Mouse (Mus musculus) testis, adult 2 months (tissue): Measurements from ENCODE around the gene Rtn1.

ENCODE experiments used
- CTCF ChIP-seq: fragments of 200-500 bp; IDR thresholded peaks from 2 replicates; pipeline ENCODE4 v1.5.1; 2012; ENCODE audit warnings: low read depth, mild to moderate bottlenecking, inconsistent platforms, low read length, moderate library complexity; ENCODE audit not compliant: control insufficient read depth, insufficient read depth, insufficient replicate concordance
- POLR2A ChIP-seq: fragments of 200-500 bp; IDR thresholded peaks from 2 replicates; pipeline ENCODE4 v1.6.1; 2012; ENCODE audit warnings: low read depth, mild to moderate bottlenecking, inconsistent platforms, low read length, moderate library complexity; ENCODE audit not compliant: control insufficient read depth

DNA sequence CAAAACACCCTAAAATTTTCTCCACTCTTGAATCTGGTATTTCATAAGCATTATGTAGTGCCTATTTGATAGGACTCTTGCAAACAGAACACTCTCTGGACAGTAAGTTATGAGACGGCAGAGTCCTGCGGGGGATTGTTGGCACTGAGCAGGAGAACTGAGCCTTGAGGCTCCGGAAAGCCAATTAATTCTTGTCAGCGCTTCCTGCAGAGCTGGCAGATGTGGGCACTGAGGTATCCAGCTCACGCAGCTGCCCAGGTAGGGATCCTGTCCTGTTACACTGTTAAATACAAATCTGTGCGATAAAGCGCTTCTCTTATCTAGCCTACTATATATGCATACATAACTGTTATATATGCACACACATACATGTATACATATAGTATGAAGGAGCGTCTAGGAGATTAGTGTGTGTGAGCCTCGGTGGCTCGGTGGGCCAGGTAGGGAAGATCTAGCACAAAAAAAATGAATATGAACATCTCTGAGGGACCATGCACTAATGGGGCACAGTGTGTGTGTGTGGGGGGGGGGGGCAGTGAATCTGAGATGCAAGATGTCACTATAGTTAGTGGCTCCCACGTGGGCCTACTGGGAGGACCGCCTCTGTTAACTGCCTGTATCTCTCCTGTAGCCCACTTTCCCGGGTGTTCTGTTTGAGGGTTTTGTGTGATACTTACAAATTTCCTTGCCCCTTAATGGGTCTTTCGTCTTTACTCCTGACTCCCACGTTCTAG, 93.0 kb downstream of the Rtn1 start:
- TF ChIP-seq POLR2A (no peak), CTCF (no peak)
